In genomic region chr1:64300951-64301529, GRCm38 (mm10) we compare ENCODE assay signal across 11 mouse cellular contexts.
DNase-seq lines count a peak whose midpoint lies in the region; ATAC-seq and TF ChIP-seq lines count a peak whose summit lies in the region.
"Had no signal": no experiment of that assay in that cellular context is flagged by ENCODE, and none has a peak within 500 bp of the region (broad histone marks: within the 10 kb centered on the region; RNA-seq: fewer than 3 reads in every experiment).

No protein-coding gene starts in this region.

- H3K4me3 ChIP-seq in lung, embryonic 15.5 days = no peak overlapping the region
- H3K4me3 ChIP-seq in stomach, postnatal 0 days (ENCODE audit: low read depth, low read length) = no peak overlapping the region
- H3K4me3 ChIP-seq in midbrain, embryonic 10.5 days = no peak overlapping the region
- H3K4me3 ChIP-seq: embryonic facial prominence, embryonic 15.5 days; liver, embryonic 13.5 days had no signal

- no peak for TF ChIP-seq CTCF in stomach, postnatal 0 days (IDR thresholded peaks at IDR 0.05; ENCODE audit: low read depth)

- H3K27ac ChIP-seq in lung, embryonic 15.5 days = peak overlapping the region; percentile 69
- H3K27ac ChIP-seq in stomach, postnatal 0 days (replicated peaks) = no peak overlapping the region
- no peak overlapping the region for H3K27ac ChIP-seq in midbrain, embryonic 10.5 days (replicated peaks)
- H3K27ac ChIP-seq: embryonic facial prominence, embryonic 15.5 days; liver, embryonic 13.5 days had no signal

- no peak overlapping the region for H3K9ac ChIP-seq in lung, embryonic 15.5 days
- H3K9ac ChIP-seq in stomach, postnatal 0 days (ENCODE audit: low read length) = no peak overlapping the region
- H3K9ac ChIP-seq: embryonic facial prominence, embryonic 15.5 days; liver, embryonic 13.5 days had no signal

- no peaks in the 10 kb centered on the region for H3K36me3 ChIP-seq in lung, embryonic 15.5 days
- no peaks in the 10 kb centered on the region for H3K36me3 ChIP-seq in stomach, postnatal 0 days (ENCODE audit: control insufficient read depth, insufficient read depth, low read length)
- no peaks in the 10 kb centered on the region for H3K36me3 ChIP-seq in midbrain, embryonic 10.5 days
- H3K36me3 ChIP-seq: embryonic facial prominence, embryonic 15.5 days; liver, embryonic 13.5 days had no signal

- no peak for TF ChIP-seq EP300 in stomach, postnatal 0 days (optimal IDR thresholded peaks at IDR 0.05)

- H3K27me3 ChIP-seq in lung, embryonic 15.5 days = no peaks in the 10 kb centered on the region
- H3K27me3 ChIP-seq in stomach, postnatal 0 days (ENCODE audit: control insufficient read depth, insufficient read depth, low read length) = no peaks in the 10 kb centered on the region
- H3K27me3 ChIP-seq in midbrain, embryonic 10.5 days (ENCODE audit: low read depth, poor library complexity, severe bottlenecking) = no peaks in the 10 kb centered on the region
- H3K27me3 ChIP-seq: embryonic facial prominence, embryonic 15.5 days; liver, embryonic 13.5 days had no signal

- peak; percentile 67 for DNase-seq in heart, adult 11 months
- DNase-seq in heart, postnatal 25 days (ENCODE audit: low spot score) = no peak
- no peak for DNase-seq in lung, postnatal 10 days
- peak; percentile 39 for DNase-seq in induced T-regulatory cell, adult 2 months (ENCODE audit: low read depth)
- DNase-seq in stomach, postnatal 0 days (ENCODE audit: low spot score) = no peak
- DNase-seq in midbrain, embryonic 10.5 days (ENCODE audit: low spot score) = no peak
- no peak for DNase-seq in right cerebral cortex, postnatal 10 days (ENCODE audit: low spot score in 2 of 2)
- DNase-seq: cerebellum, adult 9-11 months; liver, embryonic 13.5 days had no signal

- WGBS in lung, embryonic 15.5 days = 70% methylated on average over 8 of the region's 8 CpGs
- 74% methylated on average over 8 of the region's 8 CpGs for WGBS in stomach, postnatal 0 days
- WGBS in midbrain, embryonic 10.5 days = 85% methylated on average over 8 of the region's 8 CpGs

- H3K4me1 ChIP-seq in lung, embryonic 15.5 days = peaks cover 12% of the 10 kb centered on the region; the same call in 1 of the 2 replicates
- H3K4me1 ChIP-seq in stomach, postnatal 0 days (replicated peaks; ENCODE audit: control insufficient read depth, insufficient read depth) = peaks cover 3% of the 10 kb centered on the region; the same call in 1 of the 2 replicates
- peaks cover 42% of the 10 kb centered on the region for H3K4me1 ChIP-seq in midbrain, embryonic 10.5 days

- no peak overlapping the region for H3K4me2 ChIP-seq in lung, embryonic 15.5 days
- H3K4me2 ChIP-seq in stomach, postnatal 0 days (replicated peaks; ENCODE audit: low read depth) = no peak overlapping the region
- H3K4me2 ChIP-seq: embryonic facial prominence, embryonic 15.5 days; liver, embryonic 13.5 days had no signal

- intact Hi-C loops in heart, postnatal 25 days (cut with DNase I) = loop anchor here (2.0 to 10.0 kb wide), 5 partner anchors 78 to 536 kb away; partner anchors contain the start of gene 4933402D24Rik

- H3K9me3 ChIP-seq in lung, embryonic 15.5 days = no peaks in the 10 kb centered on the region
- H3K9me3 ChIP-seq in stomach, postnatal 0 days (ENCODE audit: control insufficient read depth, low read length) = no peaks in the 10 kb centered on the region
- no peaks in the 10 kb centered on the region for H3K9me3 ChIP-seq in midbrain, embryonic 10.5 days (replicated peaks)
- H3K9me3 ChIP-seq: embryonic facial prominence, embryonic 15.5 days; liver, embryonic 13.5 days had no signal

- 0 out of 2 replicates have a peak, but pooled peaks have one; percentile 2 for ATAC-seq in lung, embryonic 15.5 days (ENCODE audit: borderline replicate concordance, extremely low read depth, low FRiP score, low TSS enrichment)
- ATAC-seq in stomach, postnatal 0 days (ENCODE audit: low FRiP score, low TSS enrichment) = peak; percentile 54; the same call in 1 of the 2 replicates

Comparison
In these comparisons a context has a peak if more than half of its experiments do, and no peak if none do; other contexts are left out.
1. DNase-seq: peak in heart, adult 11 months (single experiment) and induced T-regulatory cell, adult 2 months (single experiment); none in heart, postnatal 25 days (single experiment), lung, postnatal 10 days (single experiment), stomach, postnatal 0 days (single experiment), midbrain, embryonic 10.5 days (single experiment) and right cerebral cortex, postnatal 10 days (0 of 2).